Mouse (Mus musculus) stomach, embryonic 14.5 days (tissue): ENCODE measurements around the gene Foxl1. TPM values are rescaled to one million over a fixed set of nuclear protein-coding genes. Genes with fewer than 3 reads are reported as not detected.

Source experiments
- ATAC-seq: fragments of 200-750 bp; cut with Nextera tagmentation; 2 replicates; pipeline ENCODE4 v1.8.0; 2017; ENCODE audit warnings: low read depth, moderate TSS enrichment; ENCODE audit not compliant: insufficient number of reproducible peaks, insufficient read depth, low FRiP score
- H3K27ac ChIP-seq: fragments of 300-500 bp; sonication (generic); 2 replicates; pipeline ENCODE4 v1.5.1; 2014; ENCODE audit warnings: mild to moderate bottlenecking, low read length, moderate library complexity, mixed read lengths
- H3K27me3 ChIP-seq: fragments of 300-500 bp; sonication (generic); 2 replicates; pipeline ENCODE4 v1.6.1; 2014; ENCODE audit warnings: low read length, control low read depth, mixed read lengths; ENCODE audit not compliant: control insufficient read depth, insufficient read depth
- H3K36me3 ChIP-seq: fragments of 300-500 bp; sonication (generic); 2 replicates; pipeline ENCODE4 v1.6.1; 2014; ENCODE audit warnings: mild to moderate bottlenecking, control low read depth, low read length, moderate library complexity, mixed read lengths; ENCODE audit not compliant: control insufficient read depth, insufficient read depth
- H3K4me1 ChIP-seq: fragments of 300-500 bp; sonication (generic); 2 replicates; pipeline ENCODE4 v1.6.1; 2014; ENCODE audit warnings: low read length, control low read depth, mixed read lengths; ENCODE audit not compliant: control insufficient read depth, insufficient read depth
- H3K4me2 ChIP-seq: fragments of 300-500 bp; sonication (generic); replicated peaks from 2 replicates; pipeline ENCODE4 v1.6.1; 2014; ENCODE audit warnings: low read depth, low read length, control low read depth
- H3K4me3 ChIP-seq: fragments of 300-500 bp; sonication (generic); 2 replicates; pipeline ENCODE4 v1.5.1; 2014; ENCODE audit warnings: low read depth, low read length, control low read depth
- H3K9ac ChIP-seq: fragments of 300-500 bp; sonication (generic); replicated peaks from 2 replicates; pipeline ENCODE4 v1.6.1; 2014; ENCODE audit warnings: low read depth, mild to moderate bottlenecking, control low read depth, low read length, moderate library complexity, mixed read lengths
- H3K9me3 ChIP-seq: fragments of 300-500 bp; sonication (generic); 2 replicates; pipeline ENCODE4 v1.6.1; 2016; ENCODE audit warnings: low read depth, low read length, control low read depth; ENCODE audit not compliant: control insufficient read depth
- WGBS: fragments of 180-500 bp; shearing (Covaris S2); extraction: QIAGEN DNeasy Blood & Tissue Kit; methylation state at CpG from one replicate; pipeline ENCODE4 v1.1.7; 2014; 5-methylcytosine and 5-hydroxymethylcytosine counted together
- microRNA-seq: library from miRNA; unstranded; fragments of <30 nt; microRNA quantifications from one replicate; pipeline ENCODE4, GENCODE M21; 2016
- polyA plus RNA-seq: library from polyadenylated mRNA; unstranded; fragments of >200 nt; fragmentation: Nextera tagmentation; extraction: Ambion mirVana; gene quantifications from 2 replicates; pipeline ENCODE4 v1.2.1, GENCODE M21; 2014

Foxl1 gene
- polyA plus RNA-seq, 1 experiment from 2014 or later: 6.9 TPM

DNA sequence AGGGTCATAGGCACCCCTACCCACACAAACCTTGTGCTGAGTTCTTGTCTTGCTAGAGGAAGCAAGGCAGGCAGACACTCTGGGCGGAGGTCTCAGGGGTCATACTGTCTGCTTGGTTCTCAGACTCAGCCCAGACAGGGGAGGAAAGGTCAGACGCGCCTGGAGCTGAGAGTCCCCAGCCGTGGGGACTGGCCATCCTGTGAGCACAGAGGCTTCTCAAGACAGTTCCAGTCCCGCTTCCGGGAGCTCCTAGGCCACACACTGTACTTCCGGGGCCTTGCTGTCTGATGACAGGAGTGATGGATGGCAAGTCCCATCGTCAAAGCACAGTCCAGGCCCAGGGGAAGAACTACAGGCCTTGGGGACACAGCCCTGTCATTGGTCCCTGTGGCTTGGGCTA, 44.8 kb downstream of the Foxl1 start:
- Histone ChIP-seq H3K27ac (no peak overlapping the region), H3K9me3 (no peaks in the 10 kb centered on the region), H3K36me3 (no peaks in the 10 kb centered on the region), H3K27me3 (no peaks in the 10 kb centered on the region), H3K9ac (no peak overlapping the region), H3K4me1 (peaks cover 21% of the 10 kb centered on the region), H3K4me2 (no peak overlapping the region), H3K4me3 (no peak overlapping the region)
- 52% methylated on average over 8 of the region's 8 CpGs for WGBS
- ATAC-seq: no peak

- 65% methylated on average over 10 of the region's 10 CpGs for WGBS
- Histone ChIP-seq H3K9ac (no peak overlapping the region), H3K9me3 (no peaks in the 10 kb centered on the region), H3K36me3 (no peaks in the 10 kb centered on the region), H3K27ac (no peak overlapping the region), H3K27me3 (no peaks in the 10 kb centered on the region), H3K4me3 (no peak overlapping the region), H3K4me2 (no peak overlapping the region), H3K4me1 (peaks cover 21% of the 10 kb centered on the region)
- no peak for ATAC-seq
Measured at GRCm38 (mm10) chr8:121174178-121174577, 46.4 kb downstream of the Foxl1 start.

DNA sequence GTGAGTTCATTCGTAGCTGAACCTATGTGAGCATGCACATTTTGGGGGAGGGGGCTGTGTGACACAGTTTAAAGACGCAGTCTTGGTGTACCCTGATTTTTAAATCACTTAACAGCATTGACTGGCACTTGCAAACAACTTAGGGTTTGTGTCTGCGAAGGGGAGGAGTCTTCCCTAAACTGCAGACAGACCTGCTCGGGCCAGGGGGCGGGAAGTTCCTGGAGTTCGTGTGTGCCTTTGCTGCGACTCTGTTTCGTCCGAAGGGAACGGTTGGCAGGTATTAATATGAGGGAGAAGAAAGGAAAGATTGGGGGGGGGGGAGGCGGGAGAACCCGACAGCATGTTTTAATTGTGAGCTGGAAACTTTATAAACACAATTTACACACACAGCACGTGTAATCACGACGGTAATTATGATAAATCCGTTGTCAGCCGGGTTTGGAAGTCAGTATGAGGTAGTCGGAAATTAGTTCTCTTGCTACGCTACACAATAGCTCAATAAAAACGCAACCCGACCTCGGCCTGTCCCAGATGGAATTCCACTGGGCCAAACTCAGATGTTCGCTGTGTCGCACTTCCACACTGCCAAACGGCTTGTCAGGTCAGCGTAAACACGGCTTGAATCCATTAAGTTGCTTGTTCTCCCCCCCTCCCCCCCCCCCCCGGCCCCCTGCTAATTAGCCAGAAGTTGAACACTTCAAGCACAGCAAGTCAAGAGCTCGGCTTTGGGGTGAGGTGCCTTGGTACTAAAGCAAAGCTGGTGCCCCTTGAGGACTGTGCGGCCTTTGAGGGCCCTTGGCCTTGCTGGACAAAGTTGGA, 47.2 kb downstream of the Foxl1 start:
- WGBS: 20% methylated on average over 29 of the region's 30 CpGs
- Histone ChIP-seq H3K9me3 (no peaks in the 10 kb centered on the region), H3K27me3 (no peaks in the 10 kb centered on the region), H3K4me2 (peak overlapping the region; percentile 23), H3K9ac (no peak overlapping the region), H3K4me3 (no peak overlapping the region; the same call in 1 of the 2 replicates), H3K36me3 (no peaks in the 10 kb centered on the region), H3K4me1 (peaks cover 21% of the 10 kb centered on the region), H3K27ac (peak overlapping the region; percentile 39; the same call in 1 of the 2 replicates)
- ATAC-seq: no peak

DNA sequence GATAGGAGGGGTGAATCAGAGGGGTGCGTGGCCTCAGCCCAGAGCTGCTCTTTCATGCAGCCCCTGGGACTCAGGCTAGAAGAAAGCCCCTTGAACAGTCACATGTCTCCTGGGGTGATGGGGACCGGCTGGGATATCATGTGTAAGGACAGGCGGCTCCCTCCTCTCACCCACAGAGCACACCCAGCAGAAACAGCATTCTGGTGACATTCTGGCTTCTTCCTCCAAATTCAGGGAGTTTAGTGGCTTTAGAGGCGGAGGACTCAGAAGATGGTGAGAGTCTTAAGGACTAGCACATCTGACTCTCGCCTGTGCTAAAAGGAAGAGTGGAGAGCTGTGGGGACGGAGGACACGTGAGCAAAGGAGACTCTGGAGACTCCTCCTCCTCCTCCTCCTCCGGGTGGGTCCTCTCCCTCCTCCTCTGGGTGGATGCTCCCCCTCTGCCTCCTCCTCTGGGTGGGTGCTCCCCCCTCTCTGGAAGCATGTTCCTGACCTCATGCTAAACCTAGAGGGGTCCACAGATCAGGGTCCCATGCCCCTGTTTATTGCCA, 47.9 kb downstream of the Foxl1 start:
- Histone ChIP-seq H3K4me2 (no peak overlapping the region), H3K4me1 (peaks cover 19% of the 10 kb centered on the region)
- ATAC-seq: peak; percentile 40

DNA sequence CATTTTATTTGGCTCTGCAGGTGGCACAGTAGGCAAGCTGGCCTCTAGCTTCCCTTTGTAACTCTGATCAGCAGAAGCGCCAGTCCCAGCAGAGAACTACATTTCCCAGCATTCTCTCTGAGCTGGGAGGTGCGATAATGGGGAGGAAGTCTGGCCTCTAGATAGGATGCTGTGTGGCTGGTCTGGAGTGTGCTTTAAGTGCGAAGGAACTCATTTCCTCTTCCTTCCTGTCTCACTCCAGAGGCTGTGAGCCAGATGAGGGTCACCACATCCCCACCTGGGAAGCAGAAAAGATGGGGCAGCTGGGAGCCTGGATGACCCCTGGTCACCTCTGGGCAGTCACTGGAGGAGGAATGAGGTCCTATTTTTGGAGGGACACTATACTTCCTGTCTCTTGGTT, 48.6 kb downstream of the Foxl1 start:
- no peak overlapping the region for H3K27ac ChIP-seq
- H3K9ac ChIP-seq: no peak overlapping the region
- no peaks in the 10 kb centered on the region for H3K27me3 ChIP-seq
- WGBS: 36% methylated on average over 3 of the region's 3 CpGs
- peaks cover 23% of the 10 kb centered on the region for H3K4me1 ChIP-seq
- ATAC-seq: no peak
- H3K4me3 ChIP-seq: no peak overlapping the region
- H3K9me3 ChIP-seq: no peaks in the 10 kb centered on the region
- no peaks in the 10 kb centered on the region for H3K36me3 ChIP-seq
- H3K4me2 ChIP-seq: no peak overlapping the region

More for the DNA sequence above, 47.9 kb downstream of the Foxl1 start:
- WGBS: 61% methylated on average over 8 of the region's 8 CpGs
- Histone ChIP-seq H3K27ac (peak overlapping the region; percentile 39; the same call in 1 of the 2 replicates), H3K27me3 (no peaks in the 10 kb centered on the region), H3K36me3 (no peaks in the 10 kb centered on the region), H3K9me3 (no peaks in the 10 kb centered on the region), H3K9ac (no peak overlapping the region), H3K4me3 (no peak overlapping the region)

Small RNAs within 50 kb of the gene (microRNA-seq; reads per million reads assigned to microRNA genes)
- not detected for gene Gm27530

Other genes with a start within 250 kb of the Foxl1 start
- 147 and 163 TPM in 2 replicates for gene Foxf1, start 43.6 kb upstream of the Foxl1 start, polyA plus RNA-seq
- 65.9 and 66.6 TPM in 2 replicates for gene Mthfsd, start 19.5 kb upstream of the Foxl1 start, polyA plus RNA-seq
- gene Foxc2, start 11.8 kb upstream of the Foxl1 start, polyA plus RNA-seq: 0.20 and 0.56 TPM in 2 replicates